Mouse (Mus musculus): ENCODE results near the gene C8b. TPM values are rescaled to one million over a fixed set of nuclear protein-coding genes. Genes with fewer than 3 reads are reported as not detected.

Gene C8b
- polyA plus RNA-seq, 2 experiments: 21.8 to 28.4 TPM

- Histone ChIP-seq H3K4me1 (replicated peaks; ENCODE audit: control insufficient read depth in 2 of 2, insufficient read depth in 2 of 2, low read length in 1 of 2) (no peaks in the 10 kb centered on the region), H3K27ac (no peak overlapping the region), H3K9me3 (ENCODE audit: control insufficient read depth, low read length) (no peaks in the 10 kb centered on the region), H3K27me3 (ENCODE audit: control insufficient read depth, insufficient read depth, low read length) (no peaks in the 10 kb centered on the region), H3K9ac (replicated peaks) (no peak overlapping the region), H3K4me3 (ENCODE audit: insufficient read depth in 1 of 2, low read depth in 2 of 2, low read length in 2 of 2) (no peak overlapping the region), H3K4me2 (ENCODE audit: low read depth) (no peak overlapping the region), H3K36me3 (replicated peaks; ENCODE audit: control insufficient read depth, insufficient read depth, low read depth) (no peaks in the 10 kb centered on the region)
- no peak for DNase-seq (ENCODE audit: low read depth in 3 of 3, low spot score in 3 of 3)
- TF ChIP-seq CTCF (IDR thresholded peaks at IDR 0.05; ENCODE audit: low read depth) (no peak), EP300 (IDR thresholded peaks at IDR 0.05; ENCODE audit: low read depth) (no peak)
- no peak for ATAC-seq (ENCODE audit: insufficient read depth)
- 55% methylated on average over 4 of the region's 4 CpGs for WGBS (ENCODE audit: insufficient replicate concordance)
Measured at GRCm38 (mm10) chr4:104804100-104804499, 38.0 kb downstream of the C8b start.

GRCm38 (mm10) chr4:104805414-104806257 lies 39.5 kb downstream of the C8b start:
- H3K4me3 ChIP-seq (ENCODE audit: insufficient read depth in 1 of 2, low read depth in 2 of 2, low read length in 2 of 2): no peak overlapping the region
- 71% methylated on average over 19 of the region's 19 CpGs for WGBS (ENCODE audit: insufficient replicate concordance)
- H3K4me2 ChIP-seq (ENCODE audit: low read depth): no peak overlapping the region
- H3K27ac ChIP-seq: no peak overlapping the region
- ATAC-seq (ENCODE audit: insufficient read depth) (no peak), DNase-seq (ENCODE audit: low read depth in 3 of 3, low spot score in 3 of 3) (no peak)
- no peak for TF ChIP-seq CTCF (IDR thresholded peaks at IDR 0.05; ENCODE audit: low read depth)
- no peak for TF ChIP-seq EP300 (IDR thresholded peaks at IDR 0.05; ENCODE audit: low read depth)
- H3K36me3 ChIP-seq (replicated peaks; ENCODE audit: control insufficient read depth, insufficient read depth, low read depth): no peaks in the 10 kb centered on the region
- H3K4me1 ChIP-seq (replicated peaks; ENCODE audit: control insufficient read depth in 2 of 2, insufficient read depth in 2 of 2, low read length in 1 of 2): no peaks in the 10 kb centered on the region
- H3K9me3 ChIP-seq (ENCODE audit: control insufficient read depth, low read length): no peaks in the 10 kb centered on the region
- H3K27me3 ChIP-seq (ENCODE audit: control insufficient read depth, insufficient read depth, low read length): no peaks in the 10 kb centered on the region
- H3K9ac ChIP-seq (replicated peaks): no peak overlapping the region

DNA sequence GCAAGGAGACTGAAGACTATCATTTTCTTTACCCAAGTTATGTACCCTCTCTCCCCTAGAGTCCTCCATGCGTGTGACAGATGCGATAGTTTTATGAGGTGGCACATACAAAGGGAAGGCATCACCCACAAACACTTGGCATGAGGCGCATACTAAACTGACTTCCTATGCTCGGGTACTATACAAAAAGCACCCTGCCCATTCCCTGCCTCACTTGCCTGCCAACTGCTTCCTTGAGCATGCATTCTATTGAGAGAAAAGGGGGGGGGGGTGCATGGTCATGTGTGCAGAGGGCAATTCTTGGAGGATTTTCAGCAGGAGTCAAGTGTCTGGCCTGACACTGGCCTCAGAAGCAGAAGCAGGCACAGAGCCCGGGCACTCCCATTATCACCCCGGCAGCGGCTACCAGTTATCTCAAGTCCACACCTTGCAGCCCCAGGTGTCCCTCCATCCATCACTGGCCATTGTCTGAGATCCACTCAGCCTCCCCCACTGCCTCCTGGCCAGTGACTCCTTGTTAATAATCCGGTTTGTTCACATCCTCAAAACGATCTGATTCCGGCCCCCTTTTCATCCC lies 44.7 kb downstream of the C8b start:
- Histone ChIP-seq H3K4me2 (ENCODE audit: low read depth) (no peak overlapping the region), H3K27me3 (ENCODE audit: control insufficient read depth, insufficient read depth, low read length) (no peaks in the 10 kb centered on the region), H3K4me1 (replicated peaks; ENCODE audit: control insufficient read depth in 2 of 2, insufficient read depth in 2 of 2, low read length in 1 of 2) (no peaks in the 10 kb centered on the region), H3K9ac (replicated peaks) (no peak overlapping the region), H3K4me3 (ENCODE audit: insufficient read depth in 1 of 2, low read depth in 2 of 2, low read length in 2 of 2) (no peak overlapping the region), H3K36me3 (replicated peaks; ENCODE audit: control insufficient read depth, insufficient read depth, low read depth) (no peaks in the 10 kb centered on the region), H3K9me3 (ENCODE audit: control insufficient read depth, low read length) (no peaks in the 10 kb centered on the region), H3K27ac (no peak overlapping the region)
- TF ChIP-seq CTCF (IDR thresholded peaks at IDR 0.05; ENCODE audit: low read depth) (no peak), EP300 (IDR thresholded peaks at IDR 0.05; ENCODE audit: low read depth) (no peak)
- DNase-seq (ENCODE audit: low read depth in 3 of 3, low spot score in 3 of 3): no peak
- ATAC-seq (ENCODE audit: insufficient read depth): no peak
- 59% methylated on average over 10 of the region's 10 CpGs for WGBS (ENCODE audit: insufficient replicate concordance)

DNA sequence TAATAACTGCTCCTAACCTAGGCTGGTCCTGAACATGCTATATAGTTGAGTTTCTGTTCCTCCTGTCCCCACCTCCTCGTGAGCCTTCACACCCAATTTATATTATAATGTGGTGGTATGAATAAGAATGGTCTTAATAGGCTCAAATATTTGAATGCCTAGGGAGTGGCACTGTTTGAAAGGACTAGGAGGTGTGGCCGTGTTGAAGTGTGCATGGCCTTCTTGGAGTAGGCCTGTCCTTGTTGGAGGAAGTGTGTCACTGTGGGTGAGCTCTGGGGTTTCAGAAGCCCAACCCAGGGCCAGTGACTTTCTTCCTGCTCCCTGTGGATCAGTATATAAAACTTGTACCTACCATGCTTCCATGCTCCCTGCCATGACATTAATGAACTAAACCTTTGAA lies 47.5 kb downstream of the C8b start:
- Histone ChIP-seq H3K27ac (no peak overlapping the region), H3K4me2 (ENCODE audit: low read depth) (no peak overlapping the region), H3K4me3 (ENCODE audit: insufficient read depth in 1 of 2, low read depth in 2 of 2, low read length in 2 of 2) (no peak overlapping the region), H3K9me3 (ENCODE audit: control insufficient read depth, low read length) (no peaks in the 10 kb centered on the region), H3K4me1 (replicated peaks; ENCODE audit: control insufficient read depth in 2 of 2, insufficient read depth in 2 of 2, low read length in 1 of 2) (peaks cover 0 to 2% of the 10 kb centered on the region in 2 experiments; a peak in 1 of 4 replicates), H3K9ac (replicated peaks) (no peak overlapping the region), H3K27me3 (ENCODE audit: control insufficient read depth, insufficient read depth, low read length) (no peaks in the 10 kb centered on the region), H3K36me3 (replicated peaks; ENCODE audit: control insufficient read depth, insufficient read depth, low read depth) (no peaks in the 10 kb centered on the region)
- DNase-seq (ENCODE audit: low read depth in 3 of 3, low spot score in 3 of 3) (no peak), ATAC-seq (ENCODE audit: insufficient read depth) (no peak)
- TF ChIP-seq EP300 (IDR thresholded peaks at IDR 0.05; ENCODE audit: low read depth) (no peak), CTCF (IDR thresholded peaks at IDR 0.05; ENCODE audit: low read depth) (no peak)
- WGBS (ENCODE audit: insufficient replicate concordance): 51% methylated on average over 2 of the region's 2 CpGs

- Histone ChIP-seq H3K4me2 (ENCODE audit: low read depth) (no peak overlapping the region), H3K9ac (replicated peaks) (no peak overlapping the region), H3K4me1 (replicated peaks; ENCODE audit: control insufficient read depth in 2 of 2, insufficient read depth in 2 of 2, low read length in 1 of 2) (peaks cover 0 to 2% of the 10 kb centered on the region in 2 experiments; a peak in 1 of 4 replicates), H3K27ac (no peak overlapping the region), H3K27me3 (ENCODE audit: control insufficient read depth, insufficient read depth, low read length) (no peaks in the 10 kb centered on the region), H3K9me3 (ENCODE audit: control insufficient read depth, low read length) (no peaks in the 10 kb centered on the region), H3K4me3 (ENCODE audit: insufficient read depth in 1 of 2, low read depth in 2 of 2, low read length in 2 of 2) (no peak overlapping the region), H3K36me3 (replicated peaks; ENCODE audit: control insufficient read depth, insufficient read depth, low read depth) (no peaks in the 10 kb centered on the region)
- 43% methylated on average over 4 of the region's 4 CpGs for WGBS (ENCODE audit: insufficient replicate concordance)
- DNase-seq (ENCODE audit: low read depth in 3 of 3, low spot score in 3 of 3) (peak; percentile 20 to 28 (median 22)), ATAC-seq (ENCODE audit: insufficient read depth) (peak; percentile 75)
- TF ChIP-seq EP300 (IDR thresholded peaks at IDR 0.05; ENCODE audit: low read depth) (no peak), CTCF (IDR thresholded peaks at IDR 0.05; ENCODE audit: low read depth) (no peak)
Measured at GRCm38 (mm10) chr4:104816519-104817232, 50.6 kb downstream of the C8b start.
